Mouse (Mus musculus): ENCODE results near the gene Slc7a8. TPM values are rescaled to one million over a fixed set of nuclear protein-coding genes. Genes with fewer than 3 reads are reported as not detected.

The Slc7a8 gene
- total RNA-seq, 2 experiments from 2014 or later, result 3.1 to 3.3 TPM

DNA sequence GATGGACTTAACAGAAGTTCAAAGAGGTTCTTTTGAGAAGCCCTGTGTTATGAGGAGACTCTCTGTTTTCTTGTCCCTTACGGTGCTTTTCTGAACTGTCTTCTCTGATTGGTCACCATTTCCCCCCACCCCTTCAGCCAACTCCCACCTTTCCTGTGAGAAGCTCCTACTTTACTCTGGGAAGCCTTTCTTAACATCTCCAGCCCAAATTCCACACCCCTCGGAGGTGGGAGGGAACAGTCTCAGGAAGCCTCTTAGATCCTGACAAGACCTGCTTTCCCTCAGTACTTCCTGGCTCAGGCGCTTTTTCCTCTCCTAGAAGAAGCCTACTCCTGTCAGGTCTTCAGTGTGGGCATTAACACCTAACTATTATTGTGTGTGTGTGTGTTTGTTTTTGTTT, 82.2 kb downstream of the Slc7a8 start:
- DNase-seq, result no peak

DNA sequence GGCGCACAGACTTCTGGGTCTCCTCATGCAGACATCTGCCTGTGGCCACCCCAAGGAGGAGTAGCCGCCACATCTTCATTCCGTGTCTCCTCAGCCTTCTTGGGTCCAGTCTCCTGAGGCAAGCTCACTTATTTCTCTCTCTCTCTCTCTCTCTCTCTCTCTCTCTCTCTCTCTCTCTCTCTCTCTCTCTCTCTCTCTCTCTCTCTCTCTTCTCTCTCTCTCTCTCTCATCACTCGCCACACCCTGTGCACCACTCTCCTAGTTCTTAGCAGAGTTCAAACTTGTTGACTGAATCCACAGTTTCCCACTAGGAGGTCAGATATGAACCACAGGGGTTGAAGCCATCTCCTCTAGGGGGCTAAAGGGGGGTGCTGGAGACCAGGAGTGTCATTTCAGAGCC, 83.0 kb downstream of the Slc7a8 start, which contains the start of gene Gm29776:
Gene Gm29776, minus strand, starts transcription at position 101 of the 400 bp plus-strand sequence.
- no peak for DNase-seq

DNA sequence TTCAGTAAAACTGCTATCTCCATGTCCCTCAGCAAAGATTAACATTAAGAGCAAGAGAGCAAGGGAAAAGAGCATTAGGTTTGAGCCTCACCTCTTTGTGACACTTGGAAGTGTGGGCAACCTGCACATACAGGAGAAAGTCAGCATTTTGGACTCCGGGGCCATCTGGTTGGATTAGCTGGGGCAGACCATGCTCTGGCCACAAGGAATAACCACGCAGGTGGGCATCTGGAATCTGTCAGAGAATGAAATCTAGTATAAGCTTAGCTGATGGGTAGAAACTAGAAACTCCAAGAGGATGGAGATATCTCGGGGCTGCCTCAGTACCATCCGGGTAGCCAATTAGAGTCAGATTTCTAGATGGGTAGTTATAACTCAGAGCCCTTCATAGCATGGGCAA, 85.0 kb downstream of the Slc7a8 start:
- no peak for DNase-seq

DNA sequence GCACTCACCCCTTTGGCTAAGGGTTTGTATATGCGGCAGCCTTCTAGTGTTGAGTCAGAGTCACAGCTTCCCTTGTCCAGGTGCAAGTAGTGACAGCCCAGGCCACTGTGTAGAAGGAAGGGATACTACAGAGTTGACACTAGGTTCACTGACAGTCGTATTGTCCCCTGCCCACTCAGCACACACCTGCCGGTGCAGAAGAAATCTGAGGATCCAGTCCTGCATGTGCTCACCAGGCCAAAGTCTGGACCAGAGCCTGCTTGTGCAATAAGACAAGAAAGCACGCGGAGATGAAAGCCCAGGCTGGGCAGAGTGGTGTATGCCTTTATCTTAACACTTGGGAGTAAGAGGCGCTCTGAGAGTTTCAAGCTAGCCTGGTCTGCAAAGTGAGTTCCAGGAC, 86.7 kb downstream of the Slc7a8 start:
- DNase-seq, result no peak

DNA sequence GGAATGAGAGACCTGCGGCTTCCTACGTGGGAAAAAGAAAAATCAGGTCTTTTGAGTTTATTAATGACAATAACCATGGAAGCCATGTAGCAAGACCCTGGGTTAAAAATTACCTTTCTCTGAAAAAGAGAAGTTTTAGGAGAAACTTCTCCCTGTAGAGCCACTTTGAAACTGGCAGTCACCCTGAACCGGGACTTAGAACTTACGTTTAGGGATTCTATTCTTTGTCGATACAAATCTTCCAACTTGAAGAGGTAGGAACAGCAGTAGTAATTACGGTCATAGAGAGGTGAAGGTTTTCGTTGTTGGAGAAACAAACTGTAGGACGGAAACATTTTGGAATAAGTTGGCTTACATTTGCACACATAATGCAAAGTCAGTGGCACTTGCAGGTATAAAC, 94.5 kb downstream of the Slc7a8 start:
- no peak for DNase-seq

DNA sequence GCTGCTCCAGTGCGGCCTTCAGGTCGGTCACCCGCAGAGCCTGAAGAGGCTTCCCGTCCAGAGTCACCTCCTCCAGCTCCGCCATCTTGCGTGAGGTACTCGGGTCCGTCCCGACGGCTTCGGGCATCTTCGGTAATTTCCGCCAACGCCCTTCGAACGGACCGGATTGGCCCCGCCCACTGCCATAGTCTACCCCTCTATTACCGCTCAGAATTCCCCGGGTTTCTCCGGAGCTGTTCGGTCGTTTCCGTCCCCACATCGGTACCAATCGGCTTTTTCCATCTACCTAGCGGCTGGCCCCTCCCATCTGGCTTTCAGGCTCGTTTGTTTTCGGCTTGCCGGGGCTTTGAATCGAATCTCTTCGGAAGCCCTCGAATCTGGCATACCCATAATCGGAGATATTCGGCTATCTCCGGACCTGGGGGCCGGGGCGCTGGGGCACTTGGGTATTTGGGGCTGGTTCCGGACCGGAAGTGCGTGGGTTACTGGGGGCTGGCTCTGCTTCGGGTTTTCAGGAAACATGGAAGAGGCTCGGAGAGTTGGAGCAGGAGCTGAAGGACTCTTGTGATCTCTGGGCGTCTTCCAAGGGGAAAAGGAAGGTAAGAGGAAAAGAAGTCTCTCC, 95.1 kb downstream of the Slc7a8 start, which contains the start of gene Acin1:
Gene Acin1, minus strand, starts transcription at position 410 of the 622 bp plus-strand sequence.
- DNase-seq, result peak; percentile 100

DNA sequence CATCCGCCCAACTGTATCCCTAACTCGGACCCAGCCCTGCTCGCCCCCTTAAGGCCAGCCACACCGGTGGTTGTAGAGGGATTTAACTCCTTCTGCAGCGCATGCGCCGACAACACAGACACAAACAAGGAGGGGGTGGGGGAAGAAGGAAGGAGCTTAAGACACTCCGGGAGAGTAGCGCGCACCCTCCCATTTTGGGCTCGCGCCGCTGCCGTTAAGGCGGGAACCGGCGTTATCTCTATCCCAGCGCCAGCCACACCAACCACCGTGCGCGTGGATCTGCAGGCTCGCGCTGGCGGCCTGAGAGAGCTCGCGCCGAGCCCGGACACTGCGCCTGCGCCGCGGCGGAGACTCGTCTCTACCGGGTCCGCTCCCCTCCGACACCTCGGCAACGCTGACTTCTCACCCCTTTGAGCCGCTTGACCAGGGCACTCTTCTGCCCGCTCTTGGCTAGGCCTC, 95.7 kb downstream of the Slc7a8 start, which contains the start of gene 1700123O20Rik:
Gene 1700123O20Rik, plus strand, starts transcription at position 154 of the 459 bp plus-strand sequence.
- peak in 1 of 2 experiments; percentile 86 for DNase-seq

DNA sequence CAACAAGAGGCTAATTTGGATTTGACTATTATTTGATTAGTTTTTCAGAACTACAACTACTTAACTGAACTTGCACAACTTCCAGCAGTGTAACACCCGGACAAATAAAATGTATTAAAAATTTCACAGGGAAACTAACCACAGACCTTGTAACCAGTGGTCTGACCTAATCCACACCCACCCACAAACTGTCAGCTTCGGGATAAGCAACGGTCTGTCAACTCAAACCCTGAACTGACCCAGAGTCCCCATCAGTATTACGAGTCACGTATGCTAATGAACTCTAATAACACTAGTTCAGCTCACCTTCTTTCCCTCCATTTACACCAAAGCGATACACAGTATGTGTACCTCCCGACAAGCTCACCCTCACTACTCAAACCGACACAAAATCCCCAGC, 96.3 kb downstream of the Slc7a8 start:
- no peak for DNase-seq

DNA sequence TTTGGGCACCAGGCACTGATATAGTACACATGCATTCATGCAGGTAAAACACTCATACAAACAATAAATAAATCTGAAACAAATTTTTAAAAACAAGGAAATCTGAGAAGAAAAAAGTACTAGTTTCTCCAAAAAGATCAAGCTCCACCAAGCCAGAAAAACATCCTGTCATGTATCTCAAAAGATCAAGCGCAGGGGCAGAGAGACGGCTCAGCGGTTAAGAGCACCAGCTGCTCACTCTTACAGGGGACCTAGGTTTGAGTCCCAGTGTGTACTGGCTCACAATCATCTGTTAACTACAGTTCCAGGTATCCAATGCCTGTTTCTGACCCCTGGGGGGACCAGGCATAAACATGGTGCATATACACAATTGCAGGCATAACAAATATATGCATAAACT, 99.3 kb downstream of the Slc7a8 start:
- DNase-seq, result no peak

DNA sequence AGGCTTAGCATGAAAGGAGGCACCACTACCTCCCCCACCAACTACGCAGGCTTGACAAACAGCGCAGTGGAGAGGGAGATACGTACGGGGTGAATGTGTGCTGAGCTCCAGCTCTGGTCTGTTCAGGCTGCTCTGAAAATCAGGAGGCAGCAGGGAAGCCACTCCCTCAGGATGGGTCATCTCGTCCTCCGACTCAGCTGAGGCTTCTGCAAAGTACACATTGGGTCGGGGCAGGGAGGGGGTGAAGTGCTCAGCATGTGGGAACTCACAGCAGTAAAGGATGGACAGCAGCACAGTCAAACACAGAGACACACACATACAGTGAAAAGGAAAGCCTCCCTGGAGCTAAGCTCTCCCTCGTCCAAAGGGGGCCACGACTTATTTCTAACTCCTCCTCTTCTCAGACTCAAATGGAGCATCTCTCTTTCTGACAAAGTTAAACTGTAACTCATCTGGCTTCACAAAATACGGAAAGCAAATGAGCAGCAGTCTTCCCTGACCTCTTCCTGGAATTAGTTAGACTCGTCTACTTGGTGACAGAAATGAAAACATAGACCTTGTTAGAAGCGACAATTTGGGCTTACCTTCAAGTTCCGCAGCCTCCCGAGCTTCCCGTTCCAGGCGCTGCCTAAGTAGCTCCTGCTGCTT, 103.0 kb downstream of the Slc7a8 start:
- no peak for DNase-seq

DNA sequence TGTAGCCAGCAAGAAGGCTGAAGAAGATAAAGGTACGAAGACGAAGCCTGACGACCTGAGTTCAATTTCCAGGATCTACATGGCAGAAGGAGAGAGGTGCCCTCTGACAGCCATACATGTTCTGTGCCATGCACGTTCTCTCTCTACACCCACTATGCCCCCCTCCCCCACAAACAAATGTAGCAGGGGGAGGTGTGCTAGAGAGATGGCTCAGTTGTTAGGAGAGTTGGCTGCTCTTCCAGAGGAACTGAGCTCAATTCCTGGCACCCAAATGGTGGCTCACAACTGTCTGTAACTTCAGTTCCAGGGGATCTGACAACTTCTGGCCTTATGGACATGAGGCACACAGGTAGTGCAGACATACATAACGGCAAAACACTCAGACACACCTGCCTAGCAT, 105.5 kb downstream of the Slc7a8 start:
- DNase-seq, result no peak

DNA sequence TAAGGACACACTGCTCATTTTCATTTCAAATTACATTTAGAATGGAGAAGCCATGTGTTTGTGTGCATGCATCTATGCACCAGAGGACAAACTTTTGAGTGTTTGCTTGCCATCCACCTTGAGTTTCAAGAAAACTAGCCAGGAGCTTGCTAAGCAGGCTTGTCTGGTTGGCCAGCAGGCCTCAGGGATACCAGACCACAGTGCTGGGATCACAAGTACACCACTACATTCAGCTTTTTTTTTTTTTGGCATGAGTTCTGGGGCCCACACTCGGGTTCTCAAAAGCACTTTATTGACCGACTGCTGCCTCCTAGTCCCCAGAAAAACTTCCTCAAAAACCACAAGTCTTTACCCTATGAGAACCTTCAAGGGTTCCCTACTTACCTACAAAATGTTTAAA, 107.4 kb downstream of the Slc7a8 start:
- DNase-seq, result no peak

Other genes starting within 250 kb of the Slc7a8 start
- 1 to 10 TPM; 2.6 to 2.8 TPM for gene Haus4, start 227.3 kb downstream of the Slc7a8 start, total RNA-seq (2021)
- 1 to 10 TPM; 3.7 to 3.9 TPM for gene Ajuba, start 204.4 kb downstream of the Slc7a8 start, total RNA-seq (2021)
- gene 4931414P19Rik, start 176.0 kb downstream of the Slc7a8 start, total RNA-seq (2021), result 1 to 10 TPM; 3.0 to 6.1 TPM
- gene Psmb5, start 163.9 kb downstream of the Slc7a8 start, total RNA-seq (2021), result 100 to 1,000 TPM; 173 to 201 TPM
- not detected for gene Psmb11, start 160.5 kb downstream of the Slc7a8 start, total RNA-seq (2021)
- gene Gm17606, start 141.0 kb downstream of the Slc7a8 start, total RNA-seq (2021), result not detected
- gene Cdh24, start 140.6 kb downstream of the Slc7a8 start, total RNA-seq (2021), result under 1 TPM; 0.12 to 0.59 TPM
- gene 1700123O20Rik, start 95.7 kb downstream of the Slc7a8 start, total RNA-seq (2021), result 10 to 100 TPM; 15.4 to 15.5 TPM
- 10 to 100 TPM; 64.7 to 81.3 TPM for gene Acin1, start 95.0 kb downstream of the Slc7a8 start, total RNA-seq (2021)
- not detected for gene Gm29776, start 83.1 kb downstream of the Slc7a8 start, total RNA-seq (2021)
- not detected for gene Cebpe, start 69.8 kb downstream of the Slc7a8 start, total RNA-seq (2021)
- under 1 TPM; 0.36 to 0.57 TPM for gene Rnf212b, start 32.2 kb upstream of the Slc7a8 start, total RNA-seq (2021)
- gene Homez, start 89.0 kb upstream of the Slc7a8 start, total RNA-seq (2021), result 1 to 10 TPM; 4.7 to 5.5 TPM
- 1 to 10 TPM; 3.3 to 3.4 TPM for gene Ppp1r3e, start 95.6 kb upstream of the Slc7a8 start, total RNA-seq (2021)
- 10 to 100 TPM; 42.4 to 44.1 TPM for gene Bcl2l2, start 101.4 kb upstream of the Slc7a8 start, total RNA-seq (2021)
- 1 to 10 TPM; 6.6 to 9.0 TPM for gene Gm20521, start 101.5 kb upstream of the Slc7a8 start, total RNA-seq (2021)
- 10 to 100 TPM; 39.1 to 46.9 TPM for gene Pabpn1, start 110.6 kb upstream of the Slc7a8 start, total RNA-seq (2021)
- 1 to 10 TPM; 1.9 to 2.5 TPM for gene Slc22a17, start 131.2 kb upstream of the Slc7a8 start, total RNA-seq (2021)
- 1 to 10 TPM; 1.7 to 2.0 TPM for gene Efs, start 144.2 kb upstream of the Slc7a8 start, total RNA-seq (2021)
- gene Il25, start 150.7 kb upstream of the Slc7a8 start, total RNA-seq (2021), result not detected
- under 1 TPM in 1 of 2 experiments, not detected in 1; 0.44 TPM for gene Cmtm5, start 154.3 kb upstream of the Slc7a8 start, total RNA-seq (2021)
- over 10,000 TPM; 21,244 to 21,975 TPM for gene Myh6, start 185.0 kb upstream of the Slc7a8 start, total RNA-seq (2021)
- gene Gm17428, start 195.0 kb upstream of the Slc7a8 start, total RNA-seq (2021), result not detected
- gene Myh7, start 212.7 kb upstream of the Slc7a8 start, total RNA-seq (2021), result 1,000 to 10,000 TPM; 1,849 to 2,242 TPM
- gene Ngdn, start 233.5 kb upstream of the Slc7a8 start, total RNA-seq (2021), result 10 to 100 TPM; 27.7 to 31.1 TPM